Mouse (Mus musculus) embryonic facial prominence, embryonic 13.5 days (tissue): ENCODE results near the gene Olfr644. TPM values are rescaled to one million over a fixed set of nuclear protein-coding genes. Genes with fewer than 3 reads are reported as not detected.

Experiments used
- ATAC-seq: fragments of 200-750 bp; cut with Nextera tagmentation; 2 replicates; pipeline ENCODE4 v1.8.0; 2017; ENCODE audit warnings: low read depth; ENCODE audit not compliant: insufficient number of reproducible peaks, insufficient read depth, low FRiP score, low TSS enrichment
- H3K27ac ChIP-seq: fragments of 300-500 bp; sonication (generic); 2 replicates; pipeline ENCODE4 v1.5.1; 2015; ENCODE audit warnings: moderate library complexity, mild to moderate bottlenecking, inconsistent platforms
- H3K27me3 ChIP-seq: fragments of 300-500 bp; sonication (generic); 2 replicates; pipeline ENCODE4 v1.6.1; 2015; ENCODE audit warnings: mild to moderate bottlenecking, inconsistent platforms
- H3K36me3 ChIP-seq: fragments of 300-500 bp; sonication (generic); 2 replicates; pipeline ENCODE4 v1.6.1; 2015; ENCODE audit warnings: mild to moderate bottlenecking, inconsistent platforms
- H3K4me1 ChIP-seq: fragments of 300-500 bp; sonication (generic); 2 replicates; pipeline ENCODE4 v1.6.1; 2015; ENCODE audit warnings: inconsistent platforms
- H3K4me2 ChIP-seq: fragments of 300-500 bp; sonication (generic); 2 replicates; pipeline ENCODE4 v1.6.1; 2015; ENCODE audit warnings: moderate library complexity, mild to moderate bottlenecking, inconsistent platforms
- H3K4me3 ChIP-seq: fragments of 300-500 bp; sonication (generic); 2 replicates; pipeline ENCODE4 v1.5.1; 2015; ENCODE audit warnings: mild to moderate bottlenecking, inconsistent platforms
- H3K9ac ChIP-seq: fragments of 300-500 bp; sonication (generic); 2 replicates; pipeline ENCODE4 v1.6.1; 2015; ENCODE audit warnings: mild to moderate bottlenecking, inconsistent platforms
- H3K9me3 ChIP-seq: fragments of 300-500 bp; sonication (generic); 2 replicates; pipeline ENCODE4 v1.6.1; 2016; ENCODE audit warnings: inconsistent platforms
- WGBS: fragments of 180-500 bp; shearing (Covaris S2); methylation state at CpG from one replicate; pipeline ENCODE4 v1.1.7; 2015; ENCODE audit warnings: mixed read lengths; 5-methylcytosine and 5-hydroxymethylcytosine counted together
- polyA plus RNA-seq: library from polyadenylated mRNA; unstranded; fragments of >200 nt; fragmentation: Nextera tagmentation; extraction: Ambion mirVana; gene quantifications from 2 replicates; pipeline ENCODE4 v1.2.1, GENCODE M21; 2015

Gene Olfr644
- polyA plus RNA-seq, 1 experiment from 2014 or later = not detected

DNA sequence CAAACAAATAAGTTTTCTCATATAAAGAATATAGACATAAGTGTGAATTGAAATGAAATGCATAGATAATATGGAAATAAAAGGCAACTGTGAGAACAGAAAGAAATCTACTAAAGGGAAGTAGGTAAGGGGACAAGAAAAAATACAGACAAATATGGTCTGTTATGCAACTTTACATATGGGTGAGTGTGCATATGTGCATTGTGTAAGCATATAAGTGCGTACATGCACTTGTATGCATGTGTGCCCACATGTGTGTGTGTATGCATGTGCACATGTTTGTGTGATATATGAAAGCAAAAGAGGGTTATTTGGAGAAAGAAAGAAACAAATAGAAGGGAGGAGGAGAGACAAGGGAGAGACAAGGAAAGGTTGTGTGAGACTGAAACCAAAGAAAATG lies 52.7 kb downstream of the Olfr644 start:
- no peaks in the 10 kb centered on the region for H3K4me1 ChIP-seq
- no peaks in the 10 kb centered on the region for H3K27me3 ChIP-seq
- H3K4me2 ChIP-seq = no peak overlapping the region
- 81% methylated on average over 1 of the region's 1 CpGs for WGBS
- no peaks in the 10 kb centered on the region for H3K9me3 ChIP-seq
- no peak overlapping the region for H3K9ac ChIP-seq
- H3K36me3 ChIP-seq = no peaks in the 10 kb centered on the region
- no peak for ATAC-seq
- H3K4me3 ChIP-seq = no peak overlapping the region
- H3K27ac ChIP-seq = no peak overlapping the region

DNA sequence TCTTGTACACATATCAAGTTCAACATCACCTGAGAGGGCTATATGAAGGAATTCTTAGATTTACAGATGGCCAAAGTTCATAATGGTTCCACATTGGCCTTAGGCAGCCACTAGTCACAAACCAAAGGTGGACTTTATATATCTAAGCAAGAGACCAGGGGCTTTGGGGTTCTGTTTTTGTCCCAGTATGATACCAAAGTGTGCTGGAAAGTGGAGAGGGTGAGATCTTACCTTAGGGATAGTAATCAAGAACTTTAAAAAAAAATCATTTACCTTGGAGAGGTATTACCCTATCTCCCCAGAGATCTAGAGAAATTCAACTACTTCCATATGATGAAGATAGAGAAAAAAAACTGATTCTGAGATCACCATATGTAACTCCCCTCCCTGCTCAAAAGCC lies 54.5 kb downstream of the Olfr644 start, which contains the start of gene Olfr639:
Gene Olfr639, minus strand, starts transcription at position 101 of the 400 bp plus-strand sequence.
- no peak within 1 kb of the TSS for H3K27ac ChIP-seq

More for the DNA sequence above, 54.5 kb downstream of the Olfr644 start, which contains the start of gene Olfr639:
- Histone ChIP-seq H3K9me3 (no peaks in the 10 kb centered on the region), H3K36me3 (no peaks in the 10 kb centered on the region), H3K4me2 (no peak within 1 kb of the TSS), H3K4me1 (no peaks in the 10 kb centered on the region), H3K4me3 (no peak within 1 kb of the TSS), H3K27me3 (no peaks in the 10 kb centered on the region), H3K9ac (no peak within 1 kb of the TSS)
- no peak for ATAC-seq

Other genes starting within 250 kb of the Olfr644 start
- 2,604 and 4,415 TPM in 2 replicates for gene Hbb-bs, start 243.8 kb downstream of the Olfr644 start, polyA plus RNA-seq
- gene Hbb-bh2, start 231.3 kb downstream of the Olfr644 start, polyA plus RNA-seq = not detected in 2 replicates
- gene Hbb-bh1, start 228.7 kb downstream of the Olfr644 start, polyA plus RNA-seq = 46.9 and 96.8 TPM in 2 replicates
- 5,482 and 5,510 TPM in 2 replicates for gene Hbb-y, start 218.7 kb downstream of the Olfr644 start, polyA plus RNA-seq
- not detected in 2 replicates for gene Olfr66, start 185.6 kb downstream of the Olfr644 start, polyA plus RNA-seq
- not detected in 2 replicates for gene Olfr64, start 177.4 kb downstream of the Olfr644 start, polyA plus RNA-seq
- gene Olfr65, start 168.4 kb downstream of the Olfr644 start, polyA plus RNA-seq = not detected in 2 replicates
- gene Olfr631, start 143.0 kb downstream of the Olfr644 start, polyA plus RNA-seq = not detected in 2 replicates
- gene Olfr632, start 137.5 kb downstream of the Olfr644 start, polyA plus RNA-seq = not detected in 2 replicates
- not detected in 2 replicates for gene Olfr633, start 127.4 kb downstream of the Olfr644 start, polyA plus RNA-seq
- 0.03 TPM in 1 of 2 replicates, not detected in the other for gene Olfr635, start 100.7 kb downstream of the Olfr644 start, polyA plus RNA-seq
- not detected in 2 replicates for gene Olfr638, start 73.1 kb downstream of the Olfr644 start, polyA plus RNA-seq
- 0.04 and 0.06 TPM in 2 replicates for gene Olfr639, start 54.6 kb downstream of the Olfr644 start, polyA plus RNA-seq
- not detected in 2 replicates for gene Olfr640, start 46.3 kb downstream of the Olfr644 start, polyA plus RNA-seq
- not detected in 2 replicates for gene Olfr641, start 36.4 kb downstream of the Olfr644 start, polyA plus RNA-seq
- gene Olfr642, start 19.2 kb downstream of the Olfr644 start, polyA plus RNA-seq = not detected in 2 replicates
- gene 4930516K23Rik, start 10.4 kb downstream of the Olfr644 start, polyA plus RNA-seq = not detected in 2 replicates
- gene Olfr645, start 13.6 kb upstream of the Olfr644 start, polyA plus RNA-seq = not detected in 2 replicates
- gene Olfr646, start 33.0 kb upstream of the Olfr644 start, polyA plus RNA-seq = not detected in 2 replicates
- gene Ubqln5, start 58.0 kb upstream of the Olfr644 start, polyA plus RNA-seq = 0.21 TPM in 1 of 2 replicates, not detected in the other
- not detected in 2 replicates for gene Olfr643, start 65.5 kb upstream of the Olfr644 start, polyA plus RNA-seq
- not detected in 2 replicates for gene Ubqln3, start 71.4 kb upstream of the Olfr644 start, polyA plus RNA-seq
- gene Ubqlnl, start 78.7 kb upstream of the Olfr644 start, polyA plus RNA-seq = 0.31 TPM in 1 of 2 replicates, not detected in the other
- gene Olfm5, start 93.0 kb upstream of the Olfr644 start, polyA plus RNA-seq = 4.6 and 13.3 TPM in 2 replicates
- 0.15 and 0.32 TPM in 2 replicates for gene Olfr648, start 111.5 kb upstream of the Olfr644 start, polyA plus RNA-seq
- not detected in 2 replicates for gene Olfr649, start 124.1 kb upstream of the Olfr644 start, polyA plus RNA-seq
- 0.72 and 1.1 TPM in 2 replicates for gene Trim6, start 146.9 kb upstream of the Olfr644 start, polyA plus RNA-seq
- 1.6 and 2.3 TPM in 2 replicates for gene Trim34a, start 172.6 kb upstream of the Olfr644 start, polyA plus RNA-seq
- gene Trim5, start 216.2 kb upstream of the Olfr644 start, polyA plus RNA-seq = 0.13 and 0.15 TPM in 2 replicates
- gene Trim12a, start 243.6 kb upstream of the Olfr644 start, polyA plus RNA-seq = 7.1 and 7.2 TPM in 2 replicates